Mouse (Mus musculus) embryo, embryonic 11.5 days (tissue): Measurements from ENCODE around the gene Vmn1r67.

ENCODE experiments used
- DNase-seq: peaks from one replicate; pipeline ENCODE4 v3.0.0-alpha.2; 2012; ENCODE audit warnings: low read depth, low spot score

Gene Vmn1r67

DNA sequence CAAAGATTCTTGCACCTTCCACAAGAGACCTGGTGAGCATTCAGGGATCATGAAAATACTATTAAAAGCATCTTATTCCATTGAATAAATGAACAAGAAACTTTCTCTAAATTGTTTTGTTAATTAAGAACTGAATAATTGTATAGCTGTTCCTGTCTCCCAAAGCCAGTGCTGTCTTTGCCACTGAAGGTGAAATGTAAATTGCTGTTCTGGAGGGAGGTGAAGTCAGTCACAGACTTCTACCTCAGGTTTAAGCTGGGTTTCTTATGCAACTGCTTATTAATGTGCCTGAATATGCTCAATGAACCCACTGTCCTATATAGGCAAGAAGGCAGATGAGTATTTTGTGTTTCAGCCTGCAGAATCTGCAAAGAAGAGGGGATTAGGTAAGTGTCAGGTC lies at the start of gene Vmn1r67:
TSS of gene Vmn1r67 (plus strand) at position 301 of the 400 bp plus-strand sequence.
- no peak for DNase-seq

DNA sequence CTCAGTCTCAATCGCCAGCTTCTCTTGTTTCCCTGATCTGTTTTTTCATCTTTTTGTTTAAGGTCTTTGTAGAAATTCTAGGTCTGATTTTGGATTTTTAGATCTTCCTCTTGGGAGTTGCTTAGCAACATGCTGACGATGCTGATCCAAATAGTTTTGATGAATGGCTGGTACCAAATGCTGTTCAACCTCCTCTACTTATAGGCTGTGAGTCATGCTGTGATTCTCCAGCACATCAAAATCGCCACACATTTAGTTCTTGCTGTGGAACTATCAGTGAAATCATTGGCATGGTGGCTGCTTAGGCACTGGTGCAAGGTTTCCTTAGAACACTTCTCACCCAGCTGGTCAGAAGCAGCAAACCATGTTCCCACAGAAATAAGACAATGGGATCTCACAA lies 15.0 kb downstream of the Vmn1r67 start:
- no peak for DNase-seq

DNA sequence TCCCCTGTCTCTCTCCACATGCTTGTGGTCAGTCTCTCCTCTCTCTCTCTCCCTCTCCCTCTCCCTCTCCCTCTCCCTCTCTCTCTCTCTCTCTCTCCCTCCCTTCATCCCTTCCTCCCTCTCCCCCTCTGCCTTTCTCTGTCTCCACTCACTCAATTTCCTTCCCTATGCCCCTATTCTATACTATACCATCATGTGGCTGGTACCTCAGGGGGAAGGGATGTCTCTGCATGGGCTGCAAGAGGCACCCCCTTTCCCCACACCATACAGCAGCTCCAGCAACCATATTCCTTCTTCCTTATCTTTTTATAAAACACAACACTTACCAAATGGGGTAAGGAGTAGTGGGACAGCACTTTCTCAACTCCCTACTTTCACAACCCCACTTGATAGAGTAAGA lies 36.7 kb downstream of the Vmn1r67 start:
- no peak for DNase-seq

DNA sequence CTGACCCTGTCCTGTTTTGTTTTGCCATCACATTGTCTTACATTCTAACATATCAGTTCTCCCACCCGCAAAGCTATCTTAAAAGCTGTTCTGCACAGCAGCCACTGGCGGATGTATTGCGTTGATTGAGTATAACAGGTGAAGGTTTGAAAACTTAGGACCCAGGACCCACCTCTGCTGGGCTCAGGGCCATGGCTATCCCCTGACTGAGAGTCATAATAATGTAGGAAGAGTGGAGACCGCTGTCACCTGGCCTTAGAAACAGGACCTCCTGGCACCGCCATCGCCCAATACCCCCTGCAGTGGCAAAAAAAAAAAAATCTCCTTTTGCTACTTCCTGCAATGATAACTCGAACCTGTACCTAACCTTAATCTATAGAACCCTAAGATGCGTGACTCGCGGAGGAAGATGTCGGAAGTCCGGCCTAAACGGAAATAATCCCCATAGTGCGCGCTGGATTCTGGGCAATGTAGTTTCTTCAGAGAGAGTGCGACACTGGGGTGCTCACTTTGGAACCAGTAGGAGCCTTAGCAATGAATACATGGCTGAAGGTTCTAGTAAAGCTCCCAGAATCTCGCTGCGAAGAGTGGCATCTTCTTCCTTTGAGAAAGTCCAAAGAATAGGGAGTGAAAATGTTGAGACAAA lies 37.6 kb downstream of the Vmn1r67 start:
- DNase-seq: no peak

DNA sequence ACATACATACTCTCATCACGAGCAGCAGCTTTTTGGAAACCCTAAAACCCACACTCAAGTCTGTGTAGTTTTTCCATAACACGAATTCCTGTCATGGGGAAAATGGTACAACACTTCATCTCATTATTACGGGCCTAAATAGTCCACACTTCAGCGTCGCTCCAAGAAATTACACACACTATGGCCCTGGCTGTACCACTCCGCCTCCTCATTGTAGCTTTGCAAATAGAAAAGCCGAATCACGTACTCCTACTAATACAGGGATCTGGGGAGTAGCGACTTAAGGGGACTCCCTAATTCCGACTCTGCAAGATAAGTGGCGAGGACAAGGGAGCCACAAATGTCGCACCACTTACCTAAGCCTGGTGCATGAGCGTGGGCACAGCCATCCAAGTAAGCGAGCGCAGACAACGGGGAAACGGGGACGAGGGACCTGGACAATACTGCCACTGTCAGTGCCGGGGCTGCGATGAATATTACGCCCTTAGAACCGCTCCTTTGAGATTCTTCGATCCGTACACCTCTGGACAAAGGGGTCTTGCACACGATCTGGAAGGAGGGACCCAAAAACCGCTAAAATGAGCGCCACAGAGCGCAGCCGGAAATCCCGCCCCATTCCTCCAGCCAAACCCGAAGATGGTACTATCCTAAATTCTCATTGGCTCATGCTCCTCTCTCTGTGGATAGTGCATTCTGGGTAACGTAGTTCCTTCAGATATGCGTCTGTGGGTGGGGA lies 51.8 kb downstream of the Vmn1r67 start, which contains the start of gene Zik1:
TSS of gene Zik1 (minus strand) at position 609 of the 736 bp plus-strand sequence.
- peak; percentile 67 for DNase-seq

DNA sequence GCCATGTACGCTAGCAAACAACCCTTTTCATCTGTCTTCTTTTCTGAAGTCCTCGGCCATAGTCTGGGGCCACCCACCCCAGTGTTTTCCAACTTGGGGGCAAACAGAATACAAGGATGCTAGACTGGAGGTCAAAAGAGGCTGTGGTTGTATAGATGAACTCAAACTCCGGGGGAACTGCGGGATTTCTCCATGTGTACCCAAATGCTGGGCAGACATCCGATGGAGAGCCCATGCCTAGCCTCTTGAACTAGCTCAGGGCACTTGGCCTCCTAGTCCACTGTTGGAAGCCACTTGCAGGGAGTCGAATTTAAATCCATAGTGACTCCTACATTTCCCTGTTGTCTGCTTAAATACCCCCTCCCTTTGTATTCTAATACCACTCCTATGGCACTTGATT lies 52.4 kb downstream of the Vmn1r67 start:
- DNase-seq: no peak
